Mouse (Mus musculus) ES-E14 (cell line): Measurements from ENCODE around the gene Hoxd9.

Source experiments
- CHD2 ChIP-seq: IDR thresholded peaks from 2 replicates; pipeline ENCODE4 v1.6.1; 2014; ENCODE audit warnings: mild to moderate bottlenecking, low read depth, low read length, inconsistent platforms
- HCFC1 ChIP-seq: IDR thresholded peaks from 2 replicates; pipeline ENCODE4 v1.6.1; 2012; ENCODE audit warnings: low read length, inconsistent platforms, borderline replicate concordance; ENCODE audit not compliant: insufficient read depth

DNA sequence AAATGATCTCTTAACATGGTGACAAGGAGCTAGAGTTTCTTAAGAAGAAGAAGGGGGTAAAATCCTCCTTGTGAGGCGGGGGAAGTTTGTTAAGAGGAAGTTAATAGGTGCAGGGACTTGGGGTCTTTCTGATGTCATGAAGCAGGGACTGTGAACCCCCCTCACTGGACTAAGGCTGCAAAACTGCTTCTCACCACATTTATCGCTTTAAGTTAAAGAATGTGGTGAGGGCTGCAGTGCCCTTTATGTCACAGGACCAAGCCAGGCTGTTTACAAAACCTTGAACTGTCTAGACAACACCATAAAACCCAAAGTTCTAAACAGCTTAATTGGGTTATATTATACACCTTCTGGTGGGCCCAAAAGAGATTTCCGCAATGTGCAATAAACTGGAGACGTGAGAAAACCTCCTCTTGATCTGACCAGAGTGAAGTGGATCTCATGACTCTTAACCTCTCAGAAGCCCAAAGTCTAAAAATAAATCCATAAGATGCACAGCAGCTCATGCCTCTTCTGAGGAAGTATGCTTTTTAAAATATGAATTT, 12.4 kb upstream of the Hoxd9 start:
- TF ChIP-seq CHD2 = no peak
- TF ChIP-seq HCFC1 = no peak
